Mouse (Mus musculus): ENCODE data around the gene Arhgap4. TPM values are rescaled to one million over a fixed set of nuclear protein-coding genes. Genes with fewer than 3 reads are reported as not detected.
A peak's percentile ranks its signal among the peaks of the same experiment; 100 is the strongest.

Gene Arhgap4
- total and polyA plus RNA-seq, 3 experiments: 1.5 to 7.7 (median 1.8) TPM

DNA sequence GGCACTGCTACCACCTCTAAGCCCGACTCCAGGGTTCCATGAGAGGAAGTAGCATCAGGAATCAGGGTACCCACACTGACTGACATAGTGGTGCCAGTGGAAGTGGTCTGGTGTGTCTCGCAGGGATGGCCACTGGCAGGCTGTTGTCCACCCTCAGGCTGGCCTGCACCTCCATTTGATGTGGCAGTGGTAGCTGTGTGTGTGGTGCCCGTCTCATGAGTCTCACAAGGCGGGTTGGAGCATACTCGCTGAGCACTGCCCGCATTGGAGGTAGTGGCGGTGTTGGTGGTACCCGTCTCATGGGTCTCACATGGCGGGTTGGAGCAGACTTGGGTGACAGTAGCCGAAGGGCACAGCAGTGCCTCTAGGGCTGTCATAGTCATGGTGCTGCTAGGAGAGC is 27.7 kb upstream of the Arhgap4 start:
- H3K4me1 ChIP-seq (ENCODE audit: control insufficient read depth, insufficient read depth, low read length): no peaks in the 10 kb centered on the region
- DNase-seq: no peak
- no peaks in the 10 kb centered on the region for H3K27me3 ChIP-seq (ENCODE audit: control insufficient read depth, insufficient read depth, low read length)
- intact Hi-C loops (cut with DNase I): loop anchor here (5.0 kb wide), 2 partner anchors 277 to 942 kb away; partner anchors contain the start of gene Slc6a8
- no peak for TF ChIP-seq CTCF (IDR thresholded peaks at IDR 0.05)
- no peak for TF ChIP-seq POLR2A (IDR thresholded peaks at IDR 0.05; ENCODE audit: insufficient read depth, low read depth, low read length)
- TF ChIP-seq EP300 (IDR thresholded peaks at IDR 0.05; ENCODE audit: insufficient read depth, low read depth, low read length): no peak
- H3K79me2 ChIP-seq (replicated peaks; ENCODE audit: control insufficient read depth, insufficient read depth, low read length): no peaks in the 10 kb centered on the region
- no peak overlapping the region for H3K9ac ChIP-seq (ENCODE audit: low read depth, low read length)
- no peaks in the 10 kb centered on the region for H3K36me3 ChIP-seq (ENCODE audit: control insufficient read depth, insufficient read depth, low read length)
- H3K4me3 ChIP-seq: no peak overlapping the region
- no peak overlapping the region for H3K27ac ChIP-seq
- WGBS: 86% methylated on average over 10 of the region's 10 CpGs

GRCm38 (mm10) chrX:73948647-73949046 is 27.0 kb upstream of the Arhgap4 start:
- H3K27me3 ChIP-seq (ENCODE audit: control insufficient read depth, insufficient read depth, low read length): no peaks in the 10 kb centered on the region
- no peak overlapping the region for H3K27ac ChIP-seq
- H3K4me3 ChIP-seq: no peak overlapping the region
- intact Hi-C loops (cut with DNase I): loop anchor here (1.0 to 5.0 kb wide), 3 partner anchors 150 to 941 kb away; partner anchors contain the start of gene Slc6a8
- WGBS: 14% methylated on average over 4 of the region's 4 CpGs
- H3K36me3 ChIP-seq (ENCODE audit: control insufficient read depth, insufficient read depth, low read length): no peaks in the 10 kb centered on the region
- DNase-seq: peak; percentile 46 to 53
- no peaks in the 10 kb centered on the region for H3K79me2 ChIP-seq (replicated peaks; ENCODE audit: control insufficient read depth, insufficient read depth, low read length)
- H3K9ac ChIP-seq (ENCODE audit: low read depth, low read length): no peak overlapping the region
- no peaks in the 10 kb centered on the region for H3K4me1 ChIP-seq (ENCODE audit: control insufficient read depth, insufficient read depth, low read length)
- TF ChIP-seq CTCF (IDR thresholded peaks at IDR 0.05) (peak; percentile 84), POLR2A (IDR thresholded peaks at IDR 0.05; ENCODE audit: insufficient read depth, low read depth, low read length) (no peak), EP300 (IDR thresholded peaks at IDR 0.05; ENCODE audit: insufficient read depth, low read depth, low read length) (0 out of 2 replicates have a peak, but pooled peaks have one; percentile 28)

DNA sequence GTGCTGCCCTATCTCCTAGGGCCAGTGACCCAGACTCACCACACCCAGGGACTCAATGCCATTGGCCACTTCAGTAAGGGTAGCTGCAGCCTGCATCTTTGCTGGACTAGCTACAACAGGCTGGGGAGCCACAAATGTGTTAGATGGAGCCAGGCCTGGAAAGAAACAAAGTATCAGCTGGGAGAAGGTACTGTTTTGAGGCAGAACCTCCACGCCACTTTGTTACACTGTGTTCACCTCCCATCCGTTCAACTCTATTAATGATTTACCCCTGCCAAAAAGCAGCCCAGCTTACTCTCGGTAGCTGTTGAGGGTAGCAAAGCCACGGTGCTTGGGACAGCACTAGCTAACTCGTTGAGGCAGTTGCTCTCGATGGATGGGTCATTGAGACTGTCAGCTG is 25.2 kb upstream of the Arhgap4 start:
- Histone ChIP-seq H3K4me3 (no peak overlapping the region), H3K27ac (no peak overlapping the region), H3K27me3 (ENCODE audit: control insufficient read depth, insufficient read depth, low read length) (no peaks in the 10 kb centered on the region), H3K79me2 (replicated peaks; ENCODE audit: control insufficient read depth, insufficient read depth, low read length) (no peaks in the 10 kb centered on the region), H3K9ac (ENCODE audit: low read depth, low read length) (no peak overlapping the region), H3K4me1 (ENCODE audit: control insufficient read depth, insufficient read depth, low read length) (no peaks in the 10 kb centered on the region), H3K36me3 (ENCODE audit: control insufficient read depth, insufficient read depth, low read length) (no peaks in the 10 kb centered on the region; the same call in 1 of the 2 replicates)
- TF ChIP-seq POLR2A (IDR thresholded peaks at IDR 0.05; ENCODE audit: insufficient read depth, low read depth, low read length): no peak
- TF ChIP-seq CTCF (IDR thresholded peaks at IDR 0.05): no peak
- TF ChIP-seq EP300 (IDR thresholded peaks at IDR 0.05; ENCODE audit: insufficient read depth, low read depth, low read length): no peak
- DNase-seq: no peak
- intact Hi-C loops (cut with DNase I): loop anchor here (5.0 kb wide), 2 partner anchors 275 to 940 kb away; partner anchors contain the start of gene Slc6a8
- 80% methylated on average over 6 of the region's 6 CpGs for WGBS

DNA sequence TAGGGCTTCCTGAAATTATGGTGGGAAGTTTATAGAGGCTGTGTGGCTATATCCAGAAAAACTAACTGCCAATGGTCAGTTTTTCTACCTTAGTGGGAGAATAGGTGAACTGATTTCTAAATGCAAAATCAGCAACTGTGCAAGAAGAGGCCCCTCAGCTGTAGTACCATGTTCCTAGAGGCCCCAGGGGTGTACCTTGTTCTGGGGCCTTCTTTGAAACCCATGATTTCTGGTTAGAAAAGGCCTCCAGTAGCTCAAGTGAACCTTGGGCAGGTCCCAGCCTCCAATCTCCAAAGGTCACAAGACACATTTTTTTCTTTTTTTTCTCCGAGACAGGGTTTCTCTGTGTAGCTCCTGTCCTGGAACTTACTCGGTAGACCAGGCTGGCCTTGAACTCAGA is 20.6 kb upstream of the Arhgap4 start:
- TF ChIP-seq CTCF (IDR thresholded peaks at IDR 0.05) (no peak), POLR2A (IDR thresholded peaks at IDR 0.05; ENCODE audit: insufficient read depth, low read depth, low read length) (no peak), EP300 (IDR thresholded peaks at IDR 0.05; ENCODE audit: insufficient read depth, low read depth, low read length) (no peak)
- no peak for DNase-seq
- intact Hi-C loops (cut with DNase I): no loop called here
- Histone ChIP-seq H3K27me3 (ENCODE audit: control insufficient read depth, insufficient read depth, low read length) (no peaks in the 10 kb centered on the region), H3K79me2 (replicated peaks; ENCODE audit: control insufficient read depth, insufficient read depth, low read length) (no peaks in the 10 kb centered on the region), H3K4me1 (ENCODE audit: control insufficient read depth, insufficient read depth, low read length) (no peaks in the 10 kb centered on the region), H3K9ac (ENCODE audit: low read depth, low read length) (no peak overlapping the region), H3K27ac (no peak overlapping the region), H3K4me3 (no peak overlapping the region), H3K36me3 (ENCODE audit: control insufficient read depth, insufficient read depth, low read length) (no peaks in the 10 kb centered on the region; the same call in 1 of the 2 replicates)
- 65% methylated on average over 2 of the region's 2 CpGs for WGBS

GRCm38 (mm10) chrX:73941860-73942259 is 20.2 kb upstream of the Arhgap4 start:
- 29% methylated on average over 2 of the region's 2 CpGs for WGBS
- no peaks in the 10 kb centered on the region; the same call in 1 of the 2 replicates for H3K36me3 ChIP-seq (ENCODE audit: control insufficient read depth, insufficient read depth, low read length)
- H3K79me2 ChIP-seq (replicated peaks; ENCODE audit: control insufficient read depth, insufficient read depth, low read length): no peaks in the 10 kb centered on the region
- DNase-seq: no peak
- no peak overlapping the region for H3K4me3 ChIP-seq
- H3K27me3 ChIP-seq (ENCODE audit: control insufficient read depth, insufficient read depth, low read length): no peaks in the 10 kb centered on the region
- no peak for TF ChIP-seq EP300 (IDR thresholded peaks at IDR 0.05; ENCODE audit: insufficient read depth, low read depth, low read length)
- TF ChIP-seq POLR2A (IDR thresholded peaks at IDR 0.05; ENCODE audit: insufficient read depth, low read depth, low read length): no peak
- TF ChIP-seq CTCF (IDR thresholded peaks at IDR 0.05): no peak
- H3K27ac ChIP-seq: no peak overlapping the region
- H3K4me1 ChIP-seq (ENCODE audit: control insufficient read depth, insufficient read depth, low read length): no peaks in the 10 kb centered on the region
- H3K9ac ChIP-seq (ENCODE audit: low read depth, low read length): no peak overlapping the region
- intact Hi-C loops (cut with DNase I): no loop called here

- no peak overlapping the region for H3K9ac ChIP-seq (ENCODE audit: low read depth, low read length)
- H3K27me3 ChIP-seq (ENCODE audit: control insufficient read depth, insufficient read depth, low read length): no peaks in the 10 kb centered on the region
- DNase-seq: no peak
- 79% methylated on average over 2 of the region's 2 CpGs for WGBS
- TF ChIP-seq CTCF (IDR thresholded peaks at IDR 0.05): no peak
- TF ChIP-seq POLR2A (IDR thresholded peaks at IDR 0.05; ENCODE audit: insufficient read depth, low read depth, low read length): no peak
- no peak for TF ChIP-seq EP300 (IDR thresholded peaks at IDR 0.05; ENCODE audit: insufficient read depth, low read depth, low read length)
- H3K36me3 ChIP-seq (ENCODE audit: control insufficient read depth, insufficient read depth, low read length): no peaks in the 10 kb centered on the region
- no peak overlapping the region for H3K4me3 ChIP-seq
- intact Hi-C loops (cut with DNase I): no loop called here
- no peaks in the 10 kb centered on the region for H3K79me2 ChIP-seq (replicated peaks; ENCODE audit: control insufficient read depth, insufficient read depth, low read length)
- peaks cover 1% of the 10 kb centered on the region; the same call in 1 of the 2 replicates for H3K4me1 ChIP-seq (ENCODE audit: control insufficient read depth, insufficient read depth, low read length)
- H3K27ac ChIP-seq: no peak overlapping the region
These were observed 10.2 kb upstream of the Arhgap4 start for GRCm38 (mm10) chrX:73931871-73932270.
